Mouse (Mus musculus): Measurements from ENCODE around the gene Nr2f6.
"Not testable (repeated sequence)": the region's sequence is repeated elsewhere in the genome, so short reads cannot be mapped to it uniquely, and the experiment has no call there.

Nr2f6 gene

GRCm38 (mm10) chr8:71367529-71368176 is 14.1 kb downstream of the Nr2f6 start:
- DNase-seq (ENCODE audit: low spot score in 2 of 2), result no peak

GRCm38 (mm10) chr8:71366771-71367528 is 14.8 kb downstream of the Nr2f6 start, which contains the start of gene Use1:
Gene Use1, plus strand, starts transcription at chr8:71366848.
- peak; percentile 82 to 84 for DNase-seq (ENCODE audit: low spot score in 2 of 2)

GRCm38 (mm10) chr8:71358026-71358425 is 23.7 kb downstream of the Nr2f6 start:
- no peak for DNase-seq (ENCODE audit: low spot score in 2 of 2)

GRCm38 (mm10) chr8:71351520-71351919 is 30.2 kb downstream of the Nr2f6 start:
- no peak for DNase-seq (ENCODE audit: low spot score in 2 of 2)

GRCm38 (mm10) chr8:71351117-71351516 is 30.6 kb downstream of the Nr2f6 start:
- DNase-seq (ENCODE audit: low spot score in 2 of 2), result no peak

GRCm38 (mm10) chr8:71346581-71346980 is 35.2 kb downstream of the Nr2f6 start:
- DNase-seq (ENCODE audit: low spot score in 2 of 2), result no peak

GRCm38 (mm10) chr8:71340625-71341024 is 41.1 kb downstream of the Nr2f6 start:
- DNase-seq (ENCODE audit: low spot score in 2 of 2), result no peak

- not testable (repeated sequence) for DNase-seq (ENCODE audit: low spot score in 2 of 2)
These were observed 43.9 kb downstream of the Nr2f6 start for GRCm38 (mm10) chr8:71337834-71338233.

- DNase-seq (ENCODE audit: low spot score in 2 of 2), result no peak
These were observed 56.9 kb downstream of the Nr2f6 start for GRCm38 (mm10) chr8:71324848-71325247.
